Mouse (Mus musculus) neural tube, embryonic 14.5 days (tissue): ENCODE measurements around the gene Slc50a1. TPM values are rescaled to one million over a fixed set of nuclear protein-coding genes. Genes with fewer than 3 reads are reported as not detected.

Source experiments
- ATAC-seq: fragments of 200-750 bp; cut with Nextera tagmentation; 2 replicates; pipeline ENCODE4 v1.8.0; 2017; ENCODE audit warnings: low read depth, mild to moderate bottlenecking, moderate TSS enrichment, moderate library complexity
- H3K27ac ChIP-seq: fragments of 300-500 bp; sonication (generic); 2 replicates; pipeline ENCODE4 v1.5.1; 2014; ENCODE audit warnings: low read depth, mild to moderate bottlenecking, control low read depth, low read length, moderate library complexity, mixed read lengths
- H3K27me3 ChIP-seq: fragments of 300-500 bp; sonication (generic); 2 replicates; pipeline ENCODE4 v1.6.1; 2014; ENCODE audit warnings: low read length; ENCODE audit not compliant: control insufficient read depth, insufficient read depth
- H3K36me3 ChIP-seq: fragments of 300-500 bp; sonication (generic); 2 replicates; pipeline ENCODE4 v1.6.1; 2014; ENCODE audit warnings: low read length, mixed read lengths; ENCODE audit not compliant: control insufficient read depth, insufficient read depth
- H3K4me1 ChIP-seq: fragments of 300-500 bp; sonication (generic); 2 replicates; pipeline ENCODE4 v1.6.1; 2014; ENCODE audit warnings: low read length; ENCODE audit not compliant: control insufficient read depth, insufficient read depth
- H3K4me2 ChIP-seq: fragments of 300-500 bp; sonication (generic); 2 replicates; pipeline ENCODE4 v1.6.1; 2014; ENCODE audit warnings: mild to moderate bottlenecking, low read depth, low read length, control low read depth
- H3K4me3 ChIP-seq: fragments of 300-500 bp; sonication (generic); 2 replicates; pipeline ENCODE4 v1.5.1; 2014; ENCODE audit warnings: low read depth, low read length, control low read depth, mixed read lengths
- H3K9ac ChIP-seq: fragments of 300-500 bp; sonication (generic); replicated peaks from 2 replicates; pipeline ENCODE4 v1.6.1; 2014; ENCODE audit warnings: low read depth, mild to moderate bottlenecking, control low read depth, low read length, mixed read lengths
- H3K9me3 ChIP-seq: fragments of 300-500 bp; sonication (generic); 2 replicates; pipeline ENCODE4 v1.6.1; 2016; ENCODE audit warnings: low read length; ENCODE audit not compliant: control insufficient read depth
- WGBS: fragments of 180-500 bp; shearing (Covaris S2); extraction: QIAGEN DNeasy Blood & Tissue Kit; methylation state at CpG from one replicate; pipeline ENCODE4 v1.1.7; 2014; 5-methylcytosine and 5-hydroxymethylcytosine counted together
- polyA plus RNA-seq: library from polyadenylated mRNA; unstranded; fragments of >200 nt; fragmentation: Nextera tagmentation; extraction: Ambion mirVana; gene quantifications from 2 replicates; pipeline ENCODE4 v1.2.1, GENCODE M21; 2014

Gene Slc50a1
- polyA plus RNA-seq, 1 experiment from 2014 or later, result 36.7 TPM

DNA sequence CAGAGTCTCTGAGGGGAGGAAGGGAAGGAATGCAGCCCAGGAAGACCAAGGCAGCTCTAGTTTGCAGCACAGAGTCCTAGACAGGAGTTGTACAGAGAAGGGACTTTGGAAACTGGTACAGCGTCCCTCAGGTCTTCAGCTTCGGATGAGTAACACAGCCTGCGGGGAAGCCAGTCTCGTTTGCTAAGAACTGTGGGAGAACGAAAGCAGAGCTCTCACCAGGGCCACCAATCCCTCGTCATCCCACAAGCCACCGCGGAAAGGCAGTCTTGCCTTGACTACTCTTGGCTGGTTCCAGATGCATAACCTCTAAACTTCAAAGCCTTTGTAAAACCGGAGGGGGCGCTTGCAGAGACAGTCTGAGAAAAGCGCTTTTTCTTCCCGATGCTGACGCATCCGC, 29.1 kb upstream of the Slc50a1 start:
- H3K4me3 ChIP-seq, result no peak overlapping the region
- H3K27me3 ChIP-seq, result no peaks in the 10 kb centered on the region
- H3K9me3 ChIP-seq, result no peaks in the 10 kb centered on the region
- no peak overlapping the region for H3K27ac ChIP-seq
- WGBS, result 4% methylated on average over 14 of the region's 14 CpGs
- peak overlapping the region; percentile 37 for H3K4me2 ChIP-seq
- H3K36me3 ChIP-seq, result no peaks in the 10 kb centered on the region
- ATAC-seq, result no peak
- H3K9ac ChIP-seq, result 0 out of 2 replicates have a peak overlapping the region, but pooled peaks have one; percentile 25
- no peaks in the 10 kb centered on the region for H3K4me1 ChIP-seq

DNA sequence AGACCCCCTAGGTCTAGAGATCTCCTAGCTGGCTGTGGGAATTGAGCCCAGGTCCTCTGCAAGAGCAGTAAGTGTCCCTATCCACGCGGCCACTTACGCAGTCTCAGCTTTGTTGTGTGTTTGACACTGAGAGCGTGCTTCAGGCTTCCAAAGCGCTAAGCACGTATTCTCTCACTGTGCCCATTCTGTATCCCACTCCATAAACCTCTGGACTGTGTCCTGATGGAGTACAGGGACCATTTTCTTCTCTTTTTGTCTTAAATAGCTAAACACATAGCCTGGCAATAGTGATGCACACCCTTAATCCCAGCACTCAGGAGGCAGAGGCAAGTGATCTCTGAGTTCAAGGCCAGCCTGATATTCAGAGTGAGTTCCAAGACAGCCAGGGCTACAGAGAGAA, 28.5 kb upstream of the Slc50a1 start:
- no peak overlapping the region for H3K27ac ChIP-seq
- no peaks in the 10 kb centered on the region for H3K9me3 ChIP-seq
- H3K4me2 ChIP-seq, result no peak overlapping the region
- H3K4me3 ChIP-seq, result no peak overlapping the region
- ATAC-seq, result no peak
- 77% methylated on average over 6 of the region's 6 CpGs for WGBS
- H3K36me3 ChIP-seq, result no peaks in the 10 kb centered on the region
- H3K4me1 ChIP-seq, result no peaks in the 10 kb centered on the region
- H3K9ac ChIP-seq, result no peak overlapping the region
- H3K27me3 ChIP-seq, result no peaks in the 10 kb centered on the region

DNA sequence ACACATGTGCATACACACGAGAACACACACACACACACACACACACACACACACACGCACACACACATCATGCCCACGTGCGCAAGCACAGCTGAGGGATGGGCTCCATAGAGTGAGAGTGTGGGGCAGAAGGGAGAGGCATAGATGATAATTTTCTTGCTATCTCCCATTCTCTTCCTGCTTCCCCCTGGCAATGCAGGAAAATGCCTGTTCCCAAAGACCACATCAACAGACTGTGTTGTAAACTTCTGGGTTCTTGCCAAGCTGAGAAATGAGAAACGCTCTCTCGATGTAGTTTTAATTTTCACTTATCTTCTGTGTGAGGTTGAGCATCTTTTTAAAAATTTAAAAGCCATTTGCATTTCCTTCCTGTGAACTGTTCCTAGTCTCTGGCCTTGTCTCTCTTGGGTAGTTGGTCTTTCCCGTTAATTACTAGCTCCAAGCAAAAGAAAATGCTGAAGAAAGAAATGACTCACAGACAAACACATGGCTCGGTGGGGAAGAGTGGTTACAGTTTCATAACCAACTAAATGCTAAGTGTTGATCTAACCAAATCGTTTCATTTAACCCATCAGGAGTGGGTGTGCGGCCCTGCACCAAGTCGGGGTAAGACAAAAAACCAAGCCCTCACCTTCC, 26.5 kb upstream of the Slc50a1 start:
- no peak for ATAC-seq
- no peaks in the 10 kb centered on the region for H3K27me3 ChIP-seq
- no peak overlapping the region for H3K4me3 ChIP-seq
- no peak overlapping the region for H3K4me2 ChIP-seq
- no peaks in the 10 kb centered on the region for H3K9me3 ChIP-seq
- no peak overlapping the region for H3K9ac ChIP-seq
- WGBS, result 82% methylated on average over 11 of the region's 11 CpGs
- no peaks in the 10 kb centered on the region for H3K4me1 ChIP-seq
- no peak overlapping the region for H3K27ac ChIP-seq
- H3K36me3 ChIP-seq, result no peaks in the 10 kb centered on the region

DNA sequence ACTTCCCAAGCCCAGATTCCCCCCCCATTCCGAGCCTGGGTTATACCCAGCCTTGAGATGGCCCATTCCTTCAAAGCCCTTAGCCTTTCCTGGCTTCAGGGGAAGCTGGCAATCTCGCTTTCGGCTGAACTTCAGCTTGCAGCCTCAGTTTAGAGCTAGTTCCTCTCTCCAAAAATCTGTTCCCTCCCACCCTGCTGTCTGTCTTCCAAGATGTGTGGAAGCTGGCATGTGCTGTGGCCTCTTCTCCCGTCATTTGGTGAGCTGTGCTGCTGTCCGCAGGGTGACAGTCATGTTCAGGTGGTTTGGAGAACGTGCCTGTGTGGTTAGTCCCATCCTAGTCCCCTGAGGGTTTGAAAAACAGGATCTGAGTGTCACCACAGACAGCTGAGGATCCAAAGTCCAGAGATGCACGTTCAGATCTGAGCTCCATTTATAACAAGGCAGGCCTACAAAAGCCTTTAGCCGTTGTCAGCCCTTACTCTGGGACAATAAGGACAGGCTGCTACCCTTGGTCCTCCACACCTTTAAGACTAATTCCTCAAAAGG, 25.4 kb upstream of the Slc50a1 start:
- WGBS, result 89% methylated on average over 8 of the region's 8 CpGs
- Histone ChIP-seq H3K27me3 (no peaks in the 10 kb centered on the region), H3K4me3 (no peak overlapping the region), H3K9ac (no peak overlapping the region), H3K36me3 (no peaks in the 10 kb centered on the region), H3K9me3 (no peaks in the 10 kb centered on the region), H3K4me1 (no peaks in the 10 kb centered on the region), H3K27ac (no peak overlapping the region), H3K4me2 (no peak overlapping the region)
- ATAC-seq, result no peak

- Histone ChIP-seq H3K9ac (no peak overlapping the region), H3K27ac (no peak overlapping the region), H3K4me1 (no peaks in the 10 kb centered on the region), H3K9me3 (no peaks in the 10 kb centered on the region), H3K4me2 (no peak overlapping the region), H3K36me3 (no peaks in the 10 kb centered on the region), H3K4me3 (no peak overlapping the region), H3K27me3 (no peaks in the 10 kb centered on the region)
- ATAC-seq, result no peak
- 77% methylated on average over 5 of the region's 5 CpGs for WGBS
Observed at GRCm38 (mm10) chr3:89294195-89294594, 23.8 kb upstream of the Slc50a1 start.

GRCm38 (mm10) chr3:89293247-89293918, 23.0 kb upstream of the Slc50a1 start:
- ATAC-seq, result no peak
- WGBS, result 92% methylated on average over 11 of the region's 11 CpGs
- Histone ChIP-seq H3K4me2 (no peak overlapping the region), H3K4me1 (no peaks in the 10 kb centered on the region), H3K4me3 (no peak overlapping the region), H3K27me3 (no peaks in the 10 kb centered on the region), H3K9me3 (no peaks in the 10 kb centered on the region), H3K9ac (no peak overlapping the region), H3K27ac (no peak overlapping the region), H3K36me3 (no peaks in the 10 kb centered on the region)

- no peak overlapping the region for H3K27ac ChIP-seq
- no peak overlapping the region for H3K4me3 ChIP-seq
- no peak overlapping the region for H3K9ac ChIP-seq
- ATAC-seq, result no peak
- H3K36me3 ChIP-seq, result no peaks in the 10 kb centered on the region
- H3K4me2 ChIP-seq, result no peak overlapping the region
- 51% methylated on average over 5 of the region's 5 CpGs for WGBS
- no peaks in the 10 kb centered on the region for H3K9me3 ChIP-seq
- no peaks in the 10 kb centered on the region for H3K27me3 ChIP-seq
- H3K4me1 ChIP-seq, result no peaks in the 10 kb centered on the region
Observed at GRCm38 (mm10) chr3:89292303-89292702, 21.9 kb upstream of the Slc50a1 start.

- Histone ChIP-seq H3K4me3 (no peak overlapping the region), H3K9me3 (no peaks in the 10 kb centered on the region), H3K27me3 (no peaks in the 10 kb centered on the region), H3K9ac (no peak overlapping the region), H3K36me3 (no peaks in the 10 kb centered on the region), H3K4me2 (no peak overlapping the region), H3K27ac (no peak overlapping the region), H3K4me1 (no peaks in the 10 kb centered on the region)
- WGBS, result 79% methylated on average over 10 of the region's 10 CpGs
- ATAC-seq, result no peak
Observed at GRCm38 (mm10) chr3:89291874-89292273, 21.5 kb upstream of the Slc50a1 start.

DNA sequence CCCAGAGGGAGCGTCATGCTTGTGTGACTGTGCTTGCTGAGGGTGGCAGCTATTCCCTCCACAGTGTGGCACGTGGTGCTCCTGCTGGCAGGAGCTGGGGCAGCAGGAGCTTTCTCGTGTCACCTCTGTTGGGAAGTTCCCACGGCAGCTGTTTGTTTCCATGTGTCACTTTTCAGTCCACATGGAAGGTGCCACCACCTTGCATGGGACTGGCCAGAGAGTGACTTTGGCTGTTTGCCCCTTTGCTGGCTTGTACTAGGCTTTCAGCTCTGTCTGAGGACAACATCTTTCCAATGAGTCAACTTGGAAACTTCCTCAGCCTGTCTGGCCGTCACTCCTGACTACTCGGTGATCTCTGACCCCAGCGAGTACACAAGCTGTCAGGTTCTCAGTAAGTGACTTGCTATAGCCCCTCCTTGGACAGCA, 18.1 kb upstream of the Slc50a1 start:
- no peak overlapping the region for H3K27ac ChIP-seq
- no peak overlapping the region for H3K9ac ChIP-seq
- no peak overlapping the region for H3K4me3 ChIP-seq
- H3K27me3 ChIP-seq, result no peaks in the 10 kb centered on the region
- H3K4me2 ChIP-seq, result no peak overlapping the region
- H3K36me3 ChIP-seq, result no peaks in the 10 kb centered on the region
- no peaks in the 10 kb centered on the region for H3K9me3 ChIP-seq
- no peak for ATAC-seq
- no peaks in the 10 kb centered on the region for H3K4me1 ChIP-seq
- 68% methylated on average over 7 of the region's 7 CpGs for WGBS
